Mouse (Mus musculus) left cerebral cortex, postnatal 14 days (tissue): ENCODE measurements at regions not wholly inside any gene's neighbourhood (a gene's known extent, or its start where the extent isn't known, plus 50 kb on each side); places are given as distances from the start of the nearest gene placed in this dataset.
A peak's percentile ranks its signal among the peaks of the same experiment; 100 is the strongest.

Experiments
- DNase-seq, 2 experiments: peaks; one replicate each; pipeline ENCODE4 v3.0.0; 2021 to 2022; ENCODE audit warnings: low spot score in 2 of 2, mixed read lengths in 1 of 2
- intact Hi-C: fragments of 180-260 bp; cut with DNase I; formaldehyde crosslinking; loops from one replicate; pipeline ENCODE4 v1.15.1; 2025

DNA sequence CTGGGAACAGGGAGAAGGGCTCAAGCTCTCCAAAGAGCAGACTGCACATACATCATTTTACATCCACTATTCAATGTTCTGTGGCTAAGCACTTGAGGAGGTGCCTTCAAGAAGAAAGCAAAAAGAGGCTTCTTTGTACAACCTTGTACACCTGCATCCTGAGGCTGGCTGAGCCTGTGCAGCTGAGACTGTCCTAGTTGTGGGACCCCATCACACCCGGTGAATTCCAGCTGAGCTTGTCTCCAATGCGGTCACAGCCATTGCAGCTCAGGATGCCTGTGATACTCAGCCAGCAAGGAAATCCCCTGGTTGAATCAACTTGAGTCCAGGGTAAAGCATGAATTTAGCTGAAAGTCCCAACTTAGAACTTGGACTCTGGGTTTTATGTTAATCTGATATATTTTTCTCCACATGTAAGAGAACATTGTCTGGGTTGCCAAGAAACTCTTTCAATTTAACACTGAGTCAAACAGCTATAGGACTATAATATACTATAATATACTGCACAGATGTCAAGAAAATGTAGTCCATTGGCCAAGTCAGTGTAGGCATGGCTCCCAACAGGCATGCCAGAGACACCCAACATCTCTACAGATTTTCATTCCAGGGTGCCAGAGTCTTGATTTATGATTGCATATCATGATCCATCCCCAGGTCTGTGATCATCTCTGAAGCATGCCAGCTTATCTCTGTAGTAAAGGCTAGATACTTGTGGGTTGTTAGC is 599.2 kb downstream of the Pard3 start:
- intact Hi-C loops, result no loop called here
- peak in 1 of 2 experiments; percentile 9 for DNase-seq

- DNase-seq, result no peak
- intact Hi-C loops, result no loop called here
Measured at GRCm38 (mm10) chr8:127666606-127667005, 602.9 kb downstream of the Pard3 start.

DNA sequence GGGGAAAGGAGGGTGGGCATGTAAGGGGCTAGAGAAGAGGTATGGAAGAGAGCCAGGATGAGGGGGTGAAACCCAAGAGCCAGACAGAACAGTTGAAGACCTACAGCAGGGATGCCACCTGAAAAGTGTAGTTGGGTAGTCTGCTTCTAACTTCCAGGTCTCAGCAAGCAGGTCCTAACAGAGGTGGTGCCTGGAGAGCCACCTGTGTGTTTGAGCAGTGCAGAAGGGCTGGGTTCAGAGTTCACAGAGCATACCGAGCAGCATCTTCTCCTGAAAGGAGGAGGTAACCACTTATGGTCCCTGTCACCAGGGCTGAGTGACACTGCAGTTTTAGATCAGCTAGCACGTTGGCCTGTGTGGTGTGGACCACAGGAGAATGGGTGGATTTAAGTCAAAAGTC is 605.3 kb downstream of the Pard3 start:
- intact Hi-C loops, result no loop called here
- no peak for DNase-seq

- no peak for DNase-seq
- intact Hi-C loops, result no loop called here
Measured at GRCm38 (mm10) chr8:127674063-127674462, 610.4 kb downstream of the Pard3 start.

GRCm38 (mm10) chr8:127675377-127675776 is 611.7 kb downstream of the Pard3 start:
- peak; percentile 34 to 74 for DNase-seq
- intact Hi-C loops, result no loop called here

- intact Hi-C loops, result no loop called here
Measured at GRCm38 (mm10) chr8:127680205-127680604, 616.5 kb downstream of the Pard3 start.

DNA sequence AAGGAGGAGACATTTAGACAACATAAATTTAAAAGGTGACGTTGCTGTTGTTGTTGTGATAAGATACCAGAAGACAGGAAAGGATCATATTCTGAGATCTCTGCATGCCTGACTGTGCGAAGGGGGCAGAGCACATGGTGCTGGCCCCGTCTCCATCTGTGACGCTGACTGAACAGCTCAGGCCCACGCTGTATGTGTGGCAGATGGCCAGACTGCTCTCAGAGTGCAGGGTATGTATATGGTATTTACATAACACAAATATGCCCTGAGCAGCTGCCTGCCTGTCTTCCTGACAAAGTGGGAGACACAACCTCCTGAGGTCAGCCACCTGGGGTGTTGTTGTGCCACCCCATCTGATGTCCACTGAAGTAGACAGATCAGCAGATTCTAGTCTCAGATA is 620.5 kb downstream of the Pard3 start:
- intact Hi-C loops, result no loop called here

More at GRCm38 (mm10) chr8:127680205-127680604, 616.5 kb downstream of the Pard3 start:
- DNase-seq, result no peak

DNA sequence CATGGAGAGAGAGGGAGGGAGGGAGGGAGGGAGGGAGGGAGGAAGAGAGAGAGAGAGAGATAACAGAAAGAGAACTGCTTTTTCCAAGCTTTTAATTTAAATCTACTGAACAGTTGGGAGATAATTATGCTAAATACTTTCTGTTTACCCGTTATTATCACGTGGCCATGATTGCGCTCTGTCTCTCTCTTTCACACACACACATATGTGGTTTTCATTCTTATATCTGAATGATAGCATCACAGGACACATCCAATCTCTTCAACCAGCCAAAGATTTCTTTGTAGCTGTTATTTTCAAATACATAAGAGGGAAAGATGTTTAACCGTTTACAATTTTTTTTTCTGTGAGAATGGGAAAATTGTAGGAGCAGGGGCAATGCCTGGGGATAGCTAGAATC is 627.1 kb downstream of the Pard3 start:
- intact Hi-C loops, result no loop called here
- no peak for DNase-seq

More for the DNA sequence above, 620.5 kb downstream of the Pard3 start:
- DNase-seq, result peak; percentile 28 to 42

- intact Hi-C loops, result no loop called here
- peak in 1 of 2 experiments; percentile 10 for DNase-seq
Measured at GRCm38 (mm10) chr8:127698404-127698803, 634.7 kb downstream of the Pard3 start.

- no peak for DNase-seq
- intact Hi-C loops, result no loop called here
Measured at GRCm38 (mm10) chr8:127704406-127704805, 640.7 kb downstream of the Pard3 start.

- DNase-seq, result peak; percentile 61 to 74
- intact Hi-C loops, result no loop called here
Measured at GRCm38 (mm10) chr8:127706051-127706835, 642.5 kb downstream of the Pard3 start.

DNA sequence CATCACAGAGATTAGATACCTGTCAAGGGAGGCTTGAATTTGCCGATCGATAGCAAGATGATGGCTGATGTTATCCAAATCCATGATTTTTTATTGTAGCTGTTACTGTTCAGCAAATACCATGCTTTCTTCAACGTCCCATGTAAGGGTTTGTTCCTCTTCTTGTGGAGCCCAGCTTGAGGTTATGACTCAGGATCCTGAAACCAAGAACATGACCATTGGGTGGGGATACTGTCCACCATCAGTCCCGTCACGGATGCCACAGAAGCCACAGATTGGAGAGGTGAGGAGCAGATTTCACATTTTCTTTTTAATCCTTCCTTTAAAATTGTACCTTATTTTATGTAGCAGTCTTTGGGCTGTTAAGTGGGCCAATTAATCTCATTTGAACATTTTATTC is 645.7 kb downstream of the Pard3 start:
- DNase-seq, result no peak
- intact Hi-C loops, result no loop called here

GRCm38 (mm10) chr8:127715097-127715496 is 643.3 kb upstream of the Nrp1 start:
- intact Hi-C loops, result no loop called here
- no peak for DNase-seq

GRCm38 (mm10) chr8:127717969-127718368 is 640.4 kb upstream of the Nrp1 start:
- no peak for DNase-seq
- intact Hi-C loops, result no loop called here

DNA sequence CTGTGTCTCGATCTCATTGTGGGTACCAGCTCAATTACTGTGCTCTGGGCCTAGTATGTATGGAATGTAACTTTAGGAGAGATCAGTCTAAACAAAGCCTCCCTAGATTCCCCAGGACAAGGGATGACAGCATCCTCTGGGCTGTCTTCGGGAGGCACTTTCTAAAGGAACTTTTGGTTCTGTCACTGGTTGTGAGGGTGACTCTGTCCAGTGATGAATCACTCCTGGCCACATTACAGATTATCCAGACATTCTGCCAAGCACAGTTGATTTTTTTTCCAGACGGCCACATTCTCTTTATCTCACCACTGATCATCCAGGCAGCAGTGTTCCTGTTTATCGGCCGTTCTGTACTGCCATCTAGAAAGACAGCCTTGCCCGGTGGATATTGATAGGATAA is 638.5 kb upstream of the Nrp1 start:
- no peak for DNase-seq
- intact Hi-C loops, result no loop called here

DNA sequence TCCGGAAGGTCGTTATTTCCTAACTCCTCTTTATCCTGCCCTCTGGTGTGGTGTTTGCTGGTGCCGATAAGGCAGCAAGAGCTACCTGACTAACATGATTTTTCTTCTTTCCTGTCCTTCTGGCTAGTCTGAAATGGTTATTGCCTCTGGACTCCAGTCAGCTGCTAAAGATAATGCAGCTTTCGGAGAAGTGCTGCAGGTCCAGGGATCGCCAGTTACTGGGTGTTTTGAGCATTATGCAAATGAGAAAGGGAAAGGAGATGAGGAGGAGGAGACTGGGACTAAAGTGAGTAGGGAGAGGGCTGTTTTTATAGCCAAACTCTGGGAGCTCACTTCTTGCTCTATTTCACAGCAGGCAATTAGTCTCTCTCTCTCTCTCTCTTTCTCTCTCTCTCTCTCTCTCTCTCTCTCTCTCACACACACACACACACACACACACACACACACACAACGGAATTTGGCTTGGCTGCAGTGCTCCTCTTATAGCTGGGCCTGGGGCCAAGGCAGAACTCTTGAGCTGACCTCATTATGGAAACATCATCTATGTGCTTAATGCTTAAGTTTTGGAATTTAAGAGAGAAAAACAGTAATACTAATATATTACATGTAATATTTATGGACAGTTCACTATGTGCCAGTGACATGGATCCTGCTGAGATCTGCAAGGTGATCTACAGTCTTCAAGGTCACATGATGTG is 637.7 kb upstream of the Nrp1 start:
- no peak for DNase-seq
- intact Hi-C loops, result no loop called here

GRCm38 (mm10) chr8:127721624-127722023 is 636.8 kb upstream of the Nrp1 start:
- DNase-seq, result no peak
- intact Hi-C loops, result no loop called here

- intact Hi-C loops, result no loop called here
Measured at GRCm38 (mm10) chr8:127734059-127734458, 624.3 kb upstream of the Nrp1 start.

DNA sequence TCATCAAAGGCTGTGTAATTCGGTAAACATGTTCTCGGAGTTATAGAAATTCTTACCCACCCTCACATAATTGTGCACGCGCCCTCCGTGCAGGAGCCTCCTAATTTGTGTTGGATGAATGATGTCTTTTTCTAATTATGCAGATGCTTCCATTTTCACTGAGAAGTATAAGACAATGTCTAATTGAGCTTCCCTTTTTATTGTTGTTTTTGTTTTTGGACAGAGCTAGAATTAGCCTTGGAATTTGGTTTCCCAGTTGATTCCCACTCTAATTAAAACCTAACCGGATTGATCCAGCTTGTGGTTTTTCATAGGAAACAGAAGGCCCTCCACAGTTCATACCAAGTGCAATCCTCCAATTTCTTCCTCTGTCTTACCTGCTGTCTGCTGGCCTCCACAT is 616.2 kb upstream of the Nrp1 start:
- intact Hi-C loops, result no loop called here
- DNase-seq, result no peak

More at GRCm38 (mm10) chr8:127734059-127734458, 624.3 kb upstream of the Nrp1 start:
- DNase-seq, result peak in 1 of 2 experiments; percentile 6

GRCm38 (mm10) chr8:127745221-127745620 is 613.2 kb upstream of the Nrp1 start:
- intact Hi-C loops, result no loop called here
- no peak for DNase-seq
